Mouse (Mus musculus) layer of hippocampus, adult 9-11 months (tissue): Measurements from ENCODE around the gene Rin1.
A peak's percentile ranks its signal among the peaks of the same experiment; 100 is the strongest.
"Not testable (repeated sequence)": the region's sequence is repeated elsewhere in the genome, so short reads cannot be mapped to it uniquely, and the experiment has no call there.

ENCODE experiments used
- DNase-seq: peaks from one replicate; pipeline ENCODE4 v3.0.0; 2022

Gene Rin1

DNA sequence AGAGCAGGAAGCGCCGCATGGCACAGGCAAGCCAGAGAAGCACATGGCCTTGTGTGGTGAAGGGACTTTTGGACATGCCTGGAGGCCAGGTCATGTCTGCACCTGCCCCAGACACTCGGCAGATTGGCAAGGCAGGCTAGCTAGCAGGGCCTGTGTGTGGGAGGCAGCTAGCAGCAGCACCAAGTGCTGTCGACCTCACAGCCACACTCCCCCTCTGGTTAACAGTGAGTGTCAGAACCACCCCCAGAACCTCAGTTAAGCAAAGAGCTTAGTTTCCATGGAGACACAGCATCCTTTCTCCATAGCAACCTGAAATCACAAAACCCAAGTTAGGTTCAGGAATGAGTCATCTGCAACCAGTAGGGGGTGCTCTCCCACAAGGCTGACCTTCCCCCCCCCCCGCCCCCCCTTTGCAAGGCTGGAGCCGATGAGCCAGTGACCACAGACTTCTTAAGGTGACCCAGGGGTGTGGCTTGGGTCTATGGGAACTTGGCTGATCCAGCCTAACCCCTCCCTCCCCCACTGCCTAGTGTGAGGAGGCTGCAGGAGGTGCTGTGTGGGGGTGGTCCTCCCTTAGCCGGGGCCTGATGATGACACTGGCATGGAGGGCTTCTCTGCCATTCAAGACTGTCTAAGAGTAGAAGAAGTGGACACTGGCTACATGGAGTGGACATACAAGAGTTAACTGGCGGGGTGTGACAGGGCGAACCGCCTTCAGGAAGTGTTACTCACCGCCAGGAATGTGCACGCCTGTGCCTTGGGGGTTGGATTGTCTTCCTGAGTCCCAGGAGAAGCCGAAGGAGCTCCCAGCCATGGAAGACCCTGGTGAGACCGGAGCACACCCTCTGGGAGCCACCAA lies at the start of gene Rin1:
TSS of gene Rin1 (plus strand) at position 435 of the 859 bp plus-strand sequence.
- peak; percentile 91 for DNase-seq

DNA sequence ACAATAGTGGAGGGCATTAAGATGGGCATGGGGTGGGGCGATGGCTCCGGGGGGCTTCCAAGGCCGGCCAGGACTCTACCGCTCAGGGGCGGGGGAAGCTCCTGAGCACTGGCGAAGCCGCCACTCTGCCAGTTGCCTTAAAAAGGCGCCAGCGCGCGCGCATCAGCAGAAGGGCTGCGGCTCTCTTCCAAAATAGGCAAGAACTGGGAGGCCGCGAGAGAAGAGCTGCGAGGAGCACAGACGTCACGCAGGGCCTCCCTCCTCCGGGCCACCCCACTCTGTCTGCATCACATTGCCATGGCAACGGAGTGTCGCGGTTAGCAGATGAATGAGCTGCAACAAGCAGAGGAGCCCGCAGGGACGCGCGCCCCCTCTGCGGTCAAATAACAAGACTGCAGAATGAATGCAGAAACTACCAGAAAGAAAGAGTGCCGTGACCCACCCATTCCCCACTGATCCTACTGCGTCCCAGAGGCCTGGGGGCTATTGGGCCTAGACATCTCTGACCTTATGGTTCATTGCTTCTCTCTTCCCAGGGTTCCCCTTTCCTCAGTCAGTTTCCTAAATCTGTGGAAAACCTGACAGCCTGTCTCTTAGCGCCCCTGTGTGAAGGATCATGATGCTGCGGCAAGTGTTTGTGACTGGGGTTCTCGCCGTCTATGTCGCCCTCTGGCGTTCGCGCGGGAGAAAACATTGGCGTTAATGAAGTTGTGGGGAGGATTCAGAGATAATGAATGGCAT lies 48.4 kb upstream of the Rin1 start:
- peak; percentile 98 for DNase-seq

DNA sequence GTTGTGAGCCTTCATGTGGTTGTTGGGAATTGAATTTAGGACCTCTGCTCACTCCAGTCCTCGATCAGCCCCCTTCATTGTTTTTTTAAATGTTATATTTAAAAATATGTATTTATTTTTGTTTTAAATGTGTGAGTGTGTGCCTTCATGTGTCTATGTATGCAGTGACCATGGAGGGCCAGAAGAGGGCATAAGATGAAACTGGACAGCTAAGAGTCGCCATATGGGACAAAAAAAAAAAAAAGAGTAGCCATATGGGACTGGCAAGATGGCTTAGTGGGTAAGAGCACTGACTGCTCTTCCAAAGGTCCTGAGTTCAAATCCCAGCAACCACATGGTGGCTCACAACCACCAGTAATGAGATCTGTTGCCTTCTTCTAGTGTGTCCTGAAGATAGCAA lies 46.6 kb upstream of the Rin1 start:
- not testable (repeated sequence) for DNase-seq

DNA sequence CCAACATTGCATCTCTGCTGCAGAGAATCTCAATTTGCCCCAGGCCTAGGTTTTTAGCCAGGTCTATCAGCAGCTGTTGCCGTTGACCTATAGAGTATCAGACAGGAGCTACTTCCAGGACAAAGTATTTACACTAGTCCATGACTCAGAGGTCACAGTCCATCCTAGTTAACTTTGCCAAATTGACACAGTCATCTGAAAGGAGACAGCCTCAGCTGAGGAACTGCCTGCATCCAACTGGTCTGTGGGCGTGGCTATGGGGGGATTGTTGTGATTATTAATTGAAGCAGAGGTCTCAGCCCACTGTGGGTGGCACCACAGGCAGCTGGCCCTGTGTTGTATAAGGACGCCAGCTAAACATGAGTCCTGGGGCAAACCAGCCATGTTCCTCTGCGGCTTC lies 45.4 kb upstream of the Rin1 start:
- DNase-seq = no peak

DNA sequence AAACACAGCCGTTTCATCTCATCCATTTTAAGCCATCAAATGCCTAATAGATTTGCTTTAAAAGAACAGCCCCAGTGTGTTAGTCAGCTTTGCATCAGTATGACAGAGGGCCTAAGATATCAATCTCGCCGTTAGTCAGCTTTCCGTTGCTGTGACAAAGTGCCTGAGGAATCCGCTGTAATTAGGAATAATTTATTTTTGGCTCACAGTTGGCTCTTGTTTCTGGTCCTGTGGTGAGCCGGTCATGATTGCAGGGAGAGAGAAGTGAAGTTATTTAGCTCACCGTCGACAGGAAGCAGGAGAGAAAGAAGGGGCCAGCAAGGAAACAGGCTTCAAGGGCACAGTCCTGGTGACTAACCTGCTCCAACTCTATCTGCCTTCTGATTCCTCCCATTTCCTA lies 37.1 kb upstream of the Rin1 start:
- DNase-seq = no peak

DNA sequence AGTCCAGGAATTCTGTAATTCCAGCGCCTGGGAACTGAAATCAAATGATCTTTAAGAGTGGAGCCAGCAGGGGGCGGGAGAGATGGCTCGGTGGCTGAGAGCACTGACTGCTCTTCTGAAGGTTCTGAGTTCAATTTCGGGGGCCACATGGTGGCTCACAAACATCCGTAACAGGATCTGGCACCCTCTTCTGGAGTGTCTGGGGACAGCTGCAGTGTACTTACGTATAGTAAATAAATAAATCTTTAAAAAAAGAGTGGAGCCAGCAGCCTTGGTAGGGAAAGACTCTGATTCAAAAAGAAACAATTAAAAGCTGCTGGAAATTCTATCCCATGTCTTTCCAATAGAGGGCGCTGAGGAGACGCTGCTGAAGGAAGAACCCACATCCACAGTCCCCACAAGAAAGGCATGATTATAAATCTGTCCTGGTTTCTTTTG lies 35.3 kb upstream of the Rin1 start:
- no peak for DNase-seq

DNA sequence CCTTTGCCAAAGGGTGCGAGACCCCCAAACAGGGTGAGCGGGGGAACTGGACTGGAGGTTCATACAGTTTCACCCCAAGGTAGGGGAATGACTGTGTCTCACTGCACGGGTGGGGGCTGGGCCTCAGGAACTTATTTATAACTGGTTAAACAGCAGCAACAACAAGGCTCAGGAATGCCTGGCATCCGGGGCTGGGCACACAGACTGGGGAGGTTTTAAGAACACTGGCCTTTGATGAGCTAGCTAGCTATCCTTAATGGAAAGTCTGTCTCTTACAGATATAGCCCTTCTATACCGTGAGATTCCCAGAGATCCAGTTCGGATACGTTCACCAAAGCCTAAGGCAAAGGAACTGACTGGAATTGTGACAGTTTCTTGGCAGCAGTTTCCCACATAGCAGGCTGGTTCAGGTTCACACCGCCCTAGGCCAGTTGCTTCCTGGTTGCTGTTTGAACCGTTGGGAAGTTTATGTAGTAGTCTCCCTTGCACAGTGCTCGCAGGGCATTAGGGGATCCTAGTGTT lies 34.0 kb upstream of the Rin1 start:
- DNase-seq = no peak

DNA sequence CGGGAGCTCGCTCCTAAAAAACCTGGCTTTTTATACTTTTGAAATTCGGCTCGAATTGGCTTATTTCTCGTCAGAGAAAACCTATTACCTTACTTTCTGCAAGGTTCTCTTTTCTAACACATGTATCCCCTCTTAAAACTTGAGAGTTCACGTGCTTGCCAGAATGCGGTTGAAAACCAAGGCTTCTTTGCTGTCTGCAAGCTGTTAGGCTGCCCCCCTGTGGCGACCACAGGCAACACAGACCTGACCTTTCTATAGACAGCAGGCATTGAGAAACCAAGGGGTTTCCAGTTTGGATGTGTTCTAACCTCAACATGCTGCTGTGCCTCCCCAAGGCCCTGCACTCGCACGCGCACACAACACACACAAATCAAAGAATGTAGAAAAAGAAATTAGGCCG lies 33.5 kb upstream of the Rin1 start:
- DNase-seq = peak; percentile 52

DNA sequence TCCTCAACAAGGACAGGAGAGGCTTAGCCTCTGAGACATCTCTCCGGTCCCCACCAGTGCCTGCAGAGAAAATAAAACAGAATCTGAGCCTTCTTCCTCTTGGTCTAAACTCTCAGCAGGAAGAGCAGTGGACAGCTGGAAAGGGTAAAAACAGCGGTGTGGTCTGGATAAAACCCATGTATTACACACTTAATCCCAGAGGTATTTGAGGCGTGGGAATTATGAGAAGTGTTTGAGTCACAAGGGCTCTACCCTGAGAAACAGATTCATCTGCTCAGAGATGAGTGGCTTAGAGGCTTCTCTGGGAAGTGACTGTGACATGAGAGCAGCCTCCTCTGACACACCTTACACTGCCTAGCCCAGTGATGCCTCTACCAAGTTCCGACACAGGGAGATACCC lies 32.7 kb upstream of the Rin1 start:
- DNase-seq = no peak

DNA sequence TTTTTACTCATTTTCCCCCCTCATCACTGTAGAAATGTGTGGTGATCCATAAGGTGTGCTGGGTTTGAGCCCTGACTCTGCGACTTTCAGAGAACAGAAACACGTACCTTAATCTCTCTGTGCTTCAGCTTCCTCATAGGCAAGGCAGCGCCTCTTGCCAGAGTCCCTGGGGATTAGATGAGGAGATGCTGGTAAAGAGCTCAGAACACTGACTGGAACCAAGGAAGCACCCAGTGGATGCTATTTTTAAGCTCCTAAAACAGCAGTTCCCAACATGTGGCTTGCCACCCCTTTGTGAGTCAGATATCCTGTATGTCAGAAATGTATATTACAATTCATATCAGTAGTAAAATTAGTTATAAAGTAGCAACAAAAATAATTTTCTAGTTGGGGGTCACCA lies 32.1 kb upstream of the Rin1 start:
- DNase-seq = no peak

DNA sequence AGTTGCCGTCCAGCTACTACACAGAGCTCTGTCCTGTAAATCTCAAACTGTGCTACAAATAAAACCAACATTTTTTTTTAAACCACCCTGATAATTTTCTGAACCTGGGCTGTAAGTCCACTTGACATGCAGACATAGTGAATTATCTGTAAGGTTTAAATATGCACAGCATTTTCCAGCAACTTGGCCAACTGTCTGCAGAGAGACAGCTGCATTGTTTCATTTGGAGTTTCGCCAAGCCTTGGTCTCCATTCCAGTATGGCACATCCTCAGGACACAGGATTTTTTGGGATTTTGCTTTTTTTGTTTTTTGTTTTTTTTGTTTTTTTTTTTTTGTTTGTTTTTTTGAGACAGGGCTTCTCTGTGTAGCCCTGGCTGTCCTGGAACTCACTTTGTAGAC lies 28.9 kb upstream of the Rin1 start:
- DNase-seq = no peak

DNA sequence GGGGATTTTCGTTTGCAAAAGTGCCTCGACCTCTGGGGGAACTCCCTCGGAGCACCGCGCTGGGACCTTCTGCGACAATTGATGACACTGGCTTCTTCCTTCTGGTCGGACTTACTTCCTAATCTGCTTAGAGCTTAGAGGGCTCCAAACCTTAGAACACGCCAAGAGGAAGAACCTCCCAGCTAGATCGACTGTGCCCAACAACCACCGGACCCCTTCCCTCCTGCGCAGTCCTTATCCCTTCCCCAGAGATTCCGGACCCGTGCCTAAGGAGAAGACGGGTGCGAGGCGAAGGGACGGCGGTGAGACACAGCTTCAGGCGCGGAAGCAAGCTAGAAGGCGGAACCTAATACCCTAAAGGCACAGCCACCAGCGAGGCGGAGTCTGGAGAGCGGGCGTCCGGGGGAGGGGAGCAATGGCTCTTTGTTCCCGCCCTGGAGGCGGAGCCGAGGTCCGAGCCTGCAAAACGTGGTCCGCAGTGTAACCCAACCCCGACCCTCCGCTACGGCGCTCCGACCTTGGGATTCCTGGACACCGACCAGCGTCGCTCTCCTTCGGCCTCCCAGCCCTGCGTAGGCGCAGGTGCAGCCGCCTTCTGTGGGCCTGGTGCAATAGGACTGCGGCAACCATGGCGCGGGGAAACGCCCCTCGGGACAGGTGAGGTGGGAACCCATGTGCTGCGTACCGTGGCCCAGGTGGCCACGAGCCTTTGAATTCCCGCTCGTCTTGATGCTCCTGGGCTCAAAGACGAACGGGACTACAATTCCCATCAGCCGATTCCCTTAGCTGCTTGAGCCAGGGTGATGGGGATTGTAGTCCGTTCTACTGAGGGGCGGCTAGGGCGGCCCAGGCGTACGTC lies 26.4 kb upstream of the Rin1 start, which contains the start of gene Slc29a2:
TSS of gene Slc29a2 (plus strand) at position 240 of the 859 bp plus-strand sequence.
- DNase-seq = peak; percentile 90

DNA sequence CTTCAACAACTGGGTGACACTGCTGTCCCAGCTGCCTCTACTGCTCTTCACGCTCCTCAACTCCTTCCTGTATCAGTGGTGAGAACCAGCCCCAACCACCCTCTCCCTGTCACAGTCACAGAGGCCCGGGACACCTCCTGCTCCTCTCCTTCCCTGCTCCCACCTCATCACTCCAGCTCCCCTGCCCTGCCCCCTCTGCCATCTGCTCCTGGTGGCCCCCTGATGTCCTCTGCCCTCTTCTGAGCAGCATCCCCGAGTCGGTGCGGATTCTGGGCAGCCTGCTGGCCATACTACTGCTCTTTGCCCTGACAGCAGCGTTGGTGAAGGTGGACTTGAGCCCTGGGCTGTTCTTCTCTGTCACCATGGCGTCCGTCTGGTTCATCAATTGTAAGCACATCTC lies 24.2 kb upstream of the Rin1 start:
- no peak for DNase-seq

DNA sequence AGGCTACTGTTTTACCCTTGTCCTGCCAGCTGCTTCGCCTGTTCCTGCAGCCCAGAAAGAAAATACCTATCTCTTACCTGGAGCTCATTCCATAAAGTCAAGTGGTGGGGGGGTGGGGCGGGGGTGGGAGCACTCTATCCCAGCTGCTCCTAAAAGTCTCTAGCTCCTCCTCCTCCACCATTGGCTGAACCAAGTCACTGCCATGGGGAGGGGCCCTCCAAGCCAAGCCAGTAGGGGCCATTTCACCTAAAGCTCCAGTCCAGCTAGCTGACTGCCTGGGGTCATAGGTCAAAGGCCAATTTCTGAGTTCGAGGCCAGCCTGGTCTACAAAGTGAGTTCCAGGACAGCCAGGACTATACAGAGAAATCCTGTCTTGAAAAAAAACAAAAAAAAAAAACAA lies 17.6 kb upstream of the Rin1 start:
- no peak for DNase-seq

DNA sequence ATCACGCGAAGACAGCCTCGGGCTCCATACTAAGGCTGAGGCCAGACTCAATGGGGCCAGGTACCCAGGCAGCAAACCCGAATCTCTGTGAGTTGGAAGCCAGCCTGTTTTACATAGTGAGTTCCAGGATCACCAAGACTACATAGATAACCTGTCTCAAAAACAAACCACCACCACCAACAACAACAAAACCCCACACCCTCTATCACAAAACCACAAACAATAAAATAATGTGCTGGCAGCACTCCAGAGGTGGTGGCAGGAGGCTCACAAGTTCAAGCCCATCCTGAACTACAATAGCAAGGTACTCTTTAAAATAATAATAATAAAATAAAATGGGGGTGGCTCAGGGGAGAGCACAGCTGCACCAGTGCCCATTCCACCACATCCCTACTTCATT lies 13.7 kb upstream of the Rin1 start:
- no peak for DNase-seq

DNA sequence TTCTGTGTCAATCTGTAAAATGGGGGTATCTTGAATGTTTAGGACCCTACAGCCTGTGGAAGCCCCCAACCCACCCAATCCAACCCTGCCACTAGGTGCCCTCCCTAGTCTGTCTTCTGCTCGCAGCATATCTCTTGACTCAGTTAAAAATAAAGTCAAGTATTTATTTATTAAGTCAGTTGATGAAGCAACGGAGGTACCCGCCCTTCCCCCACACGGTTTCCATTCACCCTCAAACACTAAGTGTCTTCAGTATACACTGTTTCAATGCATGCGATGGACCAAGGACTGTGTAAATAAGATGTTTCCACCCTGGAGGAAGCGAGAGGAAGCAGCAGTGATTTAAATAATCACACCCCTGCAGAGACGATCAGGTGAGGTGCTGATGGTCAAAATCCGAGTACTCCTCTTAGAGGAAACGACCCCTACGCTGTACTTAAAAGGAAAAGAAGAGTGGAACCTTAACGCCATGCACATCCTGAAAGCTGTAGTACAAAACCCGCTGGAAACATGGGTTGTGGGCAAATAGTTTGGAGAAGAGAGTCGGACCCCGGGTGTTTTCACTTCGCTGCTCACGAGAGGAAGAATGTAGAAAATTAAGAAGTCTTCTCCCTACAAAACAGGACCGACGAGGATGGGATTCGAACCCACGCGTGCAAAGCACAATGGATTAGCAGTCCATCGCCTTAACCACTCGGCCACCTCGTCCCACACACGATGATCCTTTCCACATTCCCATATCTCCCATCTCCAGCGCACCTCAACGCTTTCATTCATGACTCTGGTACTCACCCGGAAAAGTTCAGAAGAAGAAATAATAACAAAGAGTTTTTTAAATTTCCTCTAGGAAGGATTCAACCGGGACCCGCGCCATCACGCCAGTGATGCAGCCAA lies 12.4 kb upstream of the Rin1 start:
- peak; percentile 70 for DNase-seq

DNA sequence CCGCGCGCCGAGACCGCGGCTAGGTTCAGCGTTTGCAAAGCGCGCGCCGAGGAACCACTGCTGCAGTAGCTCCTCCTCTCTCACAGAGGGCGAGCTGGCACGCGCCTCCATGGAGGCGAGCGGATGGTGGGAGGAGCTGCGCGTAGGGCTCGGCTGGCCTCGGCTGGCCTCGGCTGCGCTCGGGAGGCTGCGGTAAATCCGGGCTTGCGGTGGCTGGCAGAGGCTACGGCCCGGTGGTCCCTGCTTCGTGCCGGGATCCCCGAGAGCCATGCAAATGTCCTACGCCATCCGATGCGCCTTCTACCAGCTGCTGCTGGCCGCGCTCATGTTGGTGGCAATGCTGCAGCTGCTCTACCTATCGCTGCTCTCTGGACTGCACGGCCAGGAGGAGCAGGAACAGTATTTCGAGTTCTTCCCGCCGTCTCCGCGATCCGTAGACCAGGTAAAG lies 11.5 kb upstream of the Rin1 start, which contains the start of the genes B4gat1 and AC124502.3:
TSS of gene B4gat1 (plus strand) at position 118 of the 448 bp plus-strand sequence.
TSS of gene AC124502.3 (plus strand) at position 183 of the 448 bp plus-strand sequence.
- DNase-seq = peak; percentile 93

DNA sequence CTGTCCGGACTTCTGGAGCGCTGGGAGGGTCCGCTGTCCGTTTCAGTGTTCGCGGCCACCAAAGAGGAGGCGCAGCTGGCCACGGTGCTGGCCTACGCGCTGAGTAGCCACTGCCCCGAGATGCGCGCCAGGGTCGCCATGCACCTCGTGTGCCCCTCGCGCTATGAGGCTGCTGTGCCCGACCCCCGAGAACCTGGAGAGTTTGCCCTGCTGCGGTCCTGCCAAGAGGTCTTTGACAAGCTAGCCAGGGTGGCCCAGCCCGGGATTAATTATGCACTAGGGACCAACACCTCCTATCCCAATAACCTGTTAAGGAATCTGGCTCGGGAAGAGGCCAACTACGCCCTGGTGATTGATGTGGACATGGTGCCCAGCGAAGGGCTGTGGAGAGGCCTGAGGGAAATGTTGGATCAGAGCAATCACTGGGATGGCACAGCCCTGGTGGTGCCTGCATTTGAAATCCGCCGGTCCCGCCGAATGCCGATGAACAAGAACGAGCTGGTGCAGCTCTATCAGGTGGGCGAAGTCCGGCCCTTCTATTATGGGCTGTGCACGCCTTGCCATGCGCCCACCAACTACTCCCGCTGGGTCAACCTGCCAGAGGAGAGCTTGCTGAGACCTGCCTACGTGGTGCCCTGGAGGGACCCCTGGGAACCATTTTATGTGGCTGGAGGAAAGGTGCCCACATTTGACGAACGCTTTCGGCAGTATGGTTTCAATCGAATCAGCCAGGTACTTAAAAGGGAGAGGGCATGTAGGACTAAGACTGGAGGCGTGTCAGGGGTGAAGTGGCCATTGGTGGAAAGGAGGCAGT lies 10.8 kb upstream of the Rin1 start:
- DNase-seq = no peak

DNA sequence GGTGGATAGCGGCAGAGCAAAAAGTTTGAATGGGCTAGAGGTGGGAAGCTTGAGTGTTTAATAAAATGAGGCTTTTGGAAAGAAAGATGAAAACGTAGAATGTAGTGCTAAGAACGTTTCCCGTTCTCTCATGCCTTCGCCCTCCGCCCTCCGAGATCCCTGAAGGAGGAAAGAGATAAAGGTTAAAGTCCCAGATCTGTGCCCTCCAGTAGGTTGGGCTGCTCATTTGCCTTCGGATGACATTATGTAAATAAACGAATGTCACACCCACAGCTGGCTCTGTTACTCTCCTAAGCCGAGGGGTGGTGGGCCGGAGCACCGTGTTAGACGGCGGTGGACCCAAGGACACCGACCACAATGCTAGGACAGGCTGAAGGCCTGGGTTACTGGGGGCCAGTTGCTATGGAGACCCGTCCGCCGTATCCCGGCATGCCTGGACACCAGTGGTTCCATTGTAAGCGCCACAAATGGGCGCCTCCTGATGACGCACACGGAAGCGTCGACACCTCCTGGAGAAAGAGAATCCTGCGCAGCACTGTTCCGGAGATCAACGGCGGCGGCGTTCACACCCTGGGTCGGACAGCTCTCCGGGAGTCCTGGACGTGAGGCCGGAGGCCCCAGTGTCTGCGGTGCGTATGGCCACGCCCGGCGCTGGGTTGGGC lies 9.3 kb upstream of the Rin1 start, which contains the start of gene Brms1:
TSS of gene Brms1 (plus strand) at position 493 of the 662 bp plus-strand sequence.
- DNase-seq = peak; percentile 95

DNA sequence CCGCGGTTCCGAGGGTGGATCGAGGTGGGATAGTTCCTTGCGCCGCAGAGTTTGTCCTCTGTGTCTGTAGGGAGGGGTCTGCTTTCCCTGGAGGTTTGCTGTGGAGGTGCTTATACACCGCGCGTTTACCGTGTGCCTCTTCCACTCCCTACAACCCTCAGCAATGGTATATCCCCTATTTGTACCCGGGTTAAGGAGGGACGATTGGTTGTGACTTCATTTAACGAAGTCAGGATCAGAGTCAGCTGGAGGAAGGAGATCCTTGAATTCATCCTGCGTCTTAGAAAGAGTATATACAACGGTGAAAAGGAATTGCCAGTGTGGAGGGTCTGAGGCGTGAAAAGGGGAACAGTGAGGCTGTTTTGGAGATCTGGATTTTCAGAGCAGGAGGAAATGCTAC lies 8.7 kb upstream of the Rin1 start:
- DNase-seq = no peak
